ENCODE assay signal across 32 mouse cellular contexts in the genomic region with DNA sequence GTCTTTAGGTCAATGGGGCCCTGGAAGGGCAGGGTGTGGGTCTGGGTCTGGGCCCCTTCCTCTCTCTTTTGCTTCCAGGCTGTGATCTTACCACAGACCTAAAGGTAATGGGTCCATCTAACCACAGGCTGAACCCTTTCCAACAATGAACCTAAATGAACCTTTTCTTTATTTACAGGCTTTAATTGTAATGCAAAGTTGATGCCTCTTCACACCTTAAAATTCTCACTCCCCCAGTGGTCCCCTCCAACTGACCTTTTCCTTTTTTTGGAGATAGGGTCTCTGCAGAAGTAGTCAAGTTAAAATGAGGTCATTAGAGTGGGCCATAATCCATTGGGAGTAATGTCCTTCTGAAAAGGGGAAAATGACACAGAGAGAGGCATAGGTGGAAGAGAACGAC.
"Had no signal": no experiment of that assay in that cellular context is flagged by ENCODE, and none has a peak within 500 bp of the region (broad histone marks: within the 10 kb centered on the region; RNA-seq: fewer than 3 reads in every experiment).

No protein-coding gene starts in this region.

- H3K9ac ChIP-seq: limb, embryonic 12.5 days; limb, embryonic 13.5 days; limb, embryonic 15.5 days; liver, embryonic 12.5 days; liver, embryonic 13.5 days; liver, embryonic 14.5 days; liver, embryonic 15.5 days; liver, postnatal 0 days; lung, embryonic 14.5 days; lung, embryonic 15.5 days; midbrain, embryonic 12.5 days; midbrain, embryonic 13.5 days; midbrain, embryonic 15.5 days had no signal

- H3K27ac ChIP-seq: left cerebral cortex, adult 2 months; limb, embryonic 10.5 days; limb, embryonic 12.5 days; limb, embryonic 13.5 days; limb, embryonic 15.5 days; liver, embryonic 12.5 days; liver, embryonic 13.5 days; liver, embryonic 14.5 days; liver, embryonic 15.5 days; lung, embryonic 15.5 days; macrophage; midbrain, embryonic 10.5 days; midbrain, embryonic 12.5 days; midbrain, embryonic 13.5 days; midbrain, embryonic 15.5 days had no signal

- ATAC-seq: liver, embryonic 12.5 days; liver, postnatal 0 days; lung, postnatal 0 days; midbrain, embryonic 13.5 days; midbrain, embryonic 15.5 days; midbrain, embryonic 16.5 days had no signal

- DNase-seq: left cerebral cortex, postnatal 4 days; liver; liver, embryonic 13.5 days; liver, postnatal 0 days; lung, adult 18-20 months; lung, adult 2 months; lung, embryonic 14.5 days; lung, postnatal 10 days; lung, postnatal 14 days; lung, postnatal 36 days; lung, postnatal 4 days; midbrain, embryonic 14.5 days had no signal

- H3K9me3 ChIP-seq: limb, embryonic 10.5 days; limb, embryonic 12.5 days; limb, embryonic 15.5 days; liver, embryonic 12.5 days; liver, embryonic 13.5 days; liver, embryonic 15.5 days; lung, embryonic 15.5 days; midbrain, embryonic 12.5 days; midbrain, embryonic 13.5 days; midbrain, embryonic 15.5 days had no signal

- H3K27me3 ChIP-seq: limb, embryonic 12.5 days; limb, embryonic 13.5 days; limb, embryonic 15.5 days; liver, embryonic 12.5 days; liver, embryonic 13.5 days; liver, embryonic 15.5 days; lung, embryonic 15.5 days; megakaryocyte, embryonic 14.5 days; midbrain, embryonic 12.5 days; midbrain, embryonic 13.5 days; midbrain, embryonic 15.5 days had no signal

- H3K36me3 ChIP-seq: liver, embryonic 12.5 days; liver, embryonic 13.5 days; liver, embryonic 15.5 days had no signal

- H3K4me2 ChIP-seq: limb, embryonic 12.5 days; limb, embryonic 13.5 days; limb, embryonic 15.5 days; liver, embryonic 11.5 days; liver, embryonic 12.5 days; liver, embryonic 13.5 days; liver, embryonic 15.5 days; lung, embryonic 14.5 days; lung, embryonic 15.5 days; midbrain, embryonic 11.5 days; midbrain, embryonic 12.5 days; midbrain, embryonic 13.5 days; midbrain, embryonic 15.5 days had no signal

- H3K4me3 ChIP-seq: left cerebral cortex, adult 2 months; limb, embryonic 10.5 days; limb, embryonic 12.5 days; limb, embryonic 13.5 days; limb, embryonic 15.5 days; liver, embryonic 12.5 days; liver, embryonic 13.5 days; liver, embryonic 15.5 days; lung, embryonic 15.5 days; megakaryocyte, embryonic 14.5 days; midbrain, embryonic 10.5 days; midbrain, embryonic 12.5 days; midbrain, embryonic 13.5 days; midbrain, embryonic 15.5 days; myocyte had no signal

- H3K4me1 ChIP-seq: limb, embryonic 10.5 days; limb, embryonic 12.5 days; limb, embryonic 13.5 days; limb, embryonic 15.5 days; liver, embryonic 12.5 days; liver, embryonic 13.5 days; liver, embryonic 15.5 days; lung, embryonic 15.5 days; megakaryocyte, embryonic 14.5 days; midbrain, embryonic 10.5 days; midbrain, embryonic 12.5 days; midbrain, embryonic 13.5 days; midbrain, embryonic 15.5 days had no signal
